Mouse (Mus musculus) liver, postnatal 0 days (tissue): Measurements from ENCODE around the gene Klf12.
"Not testable (repeated sequence)": the region's sequence is repeated elsewhere in the genome, so short reads cannot be mapped to it uniquely, and the experiment has no call there.

Experiments used
- CTCF ChIP-seq: sonication (generic); IDR thresholded peaks from 2 replicates; pipeline ENCODE4 v1.5.1; 2016; ENCODE audit warnings: antibody characterized with exemption, low read depth
- EP300 ChIP-seq: IDR thresholded peaks from 2 replicates; pipeline ENCODE4 v1.6.1; 2016; ENCODE audit warnings: antibody characterized with exemption, low read depth, mild to moderate bottlenecking

DNA sequence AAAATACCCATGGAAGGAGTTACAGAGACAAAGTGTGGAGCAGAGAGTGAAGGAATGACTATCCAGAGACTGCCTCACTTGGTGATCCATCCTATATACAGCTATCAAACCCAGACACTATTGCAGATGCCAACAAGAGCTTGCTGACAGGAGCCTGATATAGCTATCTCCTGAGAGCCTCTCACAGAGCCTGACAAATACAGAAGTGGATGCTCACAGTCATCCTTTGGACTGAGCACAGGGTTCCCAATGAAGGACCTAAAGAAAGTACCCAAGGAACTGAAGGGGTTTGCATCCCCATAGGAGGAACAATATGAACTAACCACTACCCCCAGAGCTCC, 430.0 kb downstream of the Klf12 start:
- TF ChIP-seq CTCF = not testable (repeated sequence)
- peak; percentile 34; the same call in 1 of the 2 replicates for TF ChIP-seq EP300
